Comparison of ENCODE assay signal across 10 mouse cellular contexts in genomic region chr9:105988096-105988495, GRCm38 (mm10). TPM values are rescaled to one million over a fixed set of nuclear protein-coding genes. Genes with fewer than 3 reads are reported as not detected.
DNase-seq lines count a peak whose midpoint lies in the region; ATAC-seq and TF ChIP-seq lines count a peak whose summit lies in the region.
"Had no signal": no experiment of that assay in that cellular context is flagged by ENCODE, and none has a peak within 500 bp of the region (broad histone marks: within the 10 kb centered on the region; RNA-seq: fewer than 3 reads in every experiment).

No protein-coding gene starts in this region.

- H3K4me1 ChIP-seq in lung, postnatal 0 days (ENCODE audit: insufficient read depth, low read depth, low read length), result no peaks in the 10 kb centered on the region

- H3K36me3 ChIP-seq in lung, postnatal 0 days (ENCODE audit: insufficient read depth, low read length), result no peaks in the 10 kb centered on the region

- intact Hi-C loops in gastrocnemius, adult 2 months (cut with DNase I), result no loop called here
- intact Hi-C loops in gastrocnemius, postnatal 36 days (cut with DNase I), result no loop called here

- ATAC-seq in lung, postnatal 0 days, result no peak

- no peak for TF ChIP-seq EP300 in lung, postnatal 0 days (IDR thresholded peaks at IDR 0.05)

- H3K9ac ChIP-seq in lung, postnatal 0 days (replicated peaks; ENCODE audit: low read depth), result no peak overlapping the region

- H3K4me2 ChIP-seq in lung, postnatal 0 days (replicated peaks; ENCODE audit: low read depth, low read length), result no peak overlapping the region

- peak; percentile 65 for TF ChIP-seq CTCF in gastrocnemius, adult 2 months (IDR thresholded peaks at IDR 0.05)
- TF ChIP-seq CTCF in lung, postnatal 0 days (IDR thresholded peaks at IDR 0.05), result peak; percentile 79

- H3K4me3 ChIP-seq in gastrocnemius, adult 2 months, result no peak overlapping the region
- no peak overlapping the region for H3K4me3 ChIP-seq in lung, postnatal 0 days (ENCODE audit: low read depth, low read length)

- no peaks in the 10 kb centered on the region for H3K9me3 ChIP-seq in lung, postnatal 0 days (ENCODE audit: low read length)

- WGBS in lung, postnatal 0 days, result 60% methylated on average over 8 of the region's 8 CpGs

- no peak overlapping the region for H3K27ac ChIP-seq in gastrocnemius, adult 2 months
- H3K27ac ChIP-seq in lung, postnatal 0 days (ENCODE audit: low read length), result no peak overlapping the region

- H3K27me3 ChIP-seq in lung, postnatal 0 days (replicated peaks; ENCODE audit: insufficient read depth, low read length), result no peaks in the 10 kb centered on the region

- no peak for DNase-seq in gastrocnemius, adult 2 months
- DNase-seq in gastrocnemius, postnatal 36 days, result no peak
- peak; percentile 60 for DNase-seq in lung, postnatal 0 days (ENCODE audit: low spot score)
- no peak for DNase-seq in lung, postnatal 25 days (ENCODE audit: low spot score)
- peak; percentile 66 for DNase-seq in brain, adult 2 months (ENCODE audit: low read depth, low spot score)
- peak; percentile 3 for DNase-seq in retina, adult 2 months (ENCODE audit: low read depth, low spot score)
- DNase-seq in yolk sac, embryonic 10.5 days (ENCODE audit: low spot score), result no peak
- DNase-seq in cerebellum, adult 8-10 months, result no peak
- DNase-seq: heart, adult 11 months; left cerebral cortex, postnatal 4 days had no signal

RNA-seq across cellular contexts. Expression of gene Col6a5, which starts 27.7 kb away (rescaled TPM):
- total RNA-seq in gastrocnemius, adult 2 months (2021), result under 1 TPM; 0.08 to 0.10 TPM
- total RNA-seq in gastrocnemius, postnatal 36 days (2021), result under 1 TPM; 0.13 to 0.35 TPM
- 0.21 and 0.30 TPM in 2 replicates for polyA plus RNA-seq in lung, postnatal 0 days (2015; fragmentation: Nextera tagmentation; extraction: Ambion mirVana)

Comparison
In these comparisons a context has a peak if more than half of its experiments do, and no peak if none do; other contexts are left out.
1. DNase-seq: peak in lung, postnatal 0 days (single experiment), brain, adult 2 months (single experiment) and retina, adult 2 months (single experiment); none in gastrocnemius, adult 2 months (single experiment), gastrocnemius, postnatal 36 days (0 of 2), lung, postnatal 25 days (single experiment), yolk sac, embryonic 10.5 days (single experiment) and cerebellum, adult 8-10 months (single experiment).